Mouse (Mus musculus) E14TG2a.4 (cell line): ENCODE data around the gene Tenm3.
A peak's percentile ranks its signal among the peaks of the same experiment; 100 is the strongest.

Experiments used
- H3K27me3 ChIP-seq: 2 replicates; pipeline ENCODE4 v1.6.1; 2014; ENCODE audit warnings: low read length, control low read depth; ENCODE audit not compliant: insufficient read depth
- H3K36me3 ChIP-seq: 2 replicates; pipeline ENCODE4 v1.6.1; 2014; ENCODE audit warnings: low read length, control low read depth; ENCODE audit not compliant: insufficient read depth
- H3K4me1 ChIP-seq: replicated peaks from 2 replicates; pipeline ENCODE4 v1.6.1; 2014; ENCODE audit warnings: low read depth, low read length, control low read depth
- H3K4me3 ChIP-seq: replicated peaks from 2 replicates; pipeline ENCODE4 v1.5.1; 2014; ENCODE audit warnings: mild to moderate bottlenecking, low read length
- H3K9me3 ChIP-seq: 2 replicates; pipeline ENCODE4 v1.6.1; 2014; ENCODE audit warnings: low read length, control low read depth
- CTCF ChIP-seq: conservative IDR thresholded peaks from 2 replicates; pipeline ENCODE4 v1.5.1; 2014; ENCODE audit warnings: low read length
- NANOG ChIP-seq: IDR thresholded peaks from 2 replicates; pipeline ENCODE4 v1.6.1; 2014; ENCODE audit warnings: borderline replicate concordance, low read length, mixed read lengths
- POU5F1 ChIP-seq: IDR thresholded peaks from 2 replicates; pipeline ENCODE4 v1.6.1; 2014; ENCODE audit warnings: low read length, borderline replicate concordance

The Tenm3 gene

DNA sequence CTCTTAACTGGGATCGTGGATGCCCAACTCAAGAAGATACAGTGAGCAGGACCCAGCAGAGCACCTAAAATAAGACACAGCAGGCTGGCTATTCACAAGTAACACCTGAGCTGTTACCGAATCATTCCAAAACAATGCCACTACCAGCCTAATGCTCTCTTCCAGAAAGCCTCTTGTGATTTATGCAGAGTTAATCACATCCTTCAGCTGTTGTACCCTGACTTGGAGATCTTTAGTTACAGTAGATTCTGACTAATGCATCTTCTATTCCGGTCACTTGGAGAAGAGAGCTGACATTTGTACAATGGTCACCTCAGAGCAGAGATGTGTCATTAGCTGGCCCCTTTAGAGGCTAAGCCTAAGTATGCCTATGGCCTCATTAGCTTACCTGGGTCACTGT is 550.0 kb downstream of the Tenm3 start:
- TF ChIP-seq NANOG (no peak), POU5F1 (no peak), CTCF (no peak)
- Histone ChIP-seq H3K4me3 (no peak overlapping the region), H3K4me1 (no peaks in the 10 kb centered on the region), H3K36me3 (peaks cover 20% of the 10 kb centered on the region; the same call in 1 of the 2 replicates), H3K9me3 (0 out of 2 replicates have a peak, but pooled peaks cover 5% of the 10 kb centered on the region), H3K27me3 (no peaks in the 10 kb centered on the region)

DNA sequence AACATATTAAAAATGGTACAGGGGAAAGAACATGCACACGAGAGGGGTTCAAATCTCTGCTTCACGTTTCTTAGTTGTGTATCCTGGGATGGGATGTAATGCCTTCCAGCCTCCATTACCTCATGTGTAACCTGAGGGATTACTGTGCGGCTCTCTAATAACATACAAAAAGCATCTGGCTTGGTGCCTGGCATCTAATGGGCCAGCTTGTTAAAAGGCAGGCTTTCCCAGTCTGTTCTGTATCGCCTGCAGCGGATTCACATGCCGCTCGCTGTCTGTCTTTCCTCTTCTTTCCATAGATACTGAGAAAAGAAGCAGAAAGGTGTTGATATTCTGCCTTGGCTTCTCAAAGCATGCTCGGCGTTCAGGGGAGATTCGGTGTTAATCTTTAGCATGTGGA is 558.3 kb downstream of the Tenm3 start:
- no peaks in the 10 kb centered on the region for H3K4me1 ChIP-seq
- H3K27me3 ChIP-seq, result no peaks in the 10 kb centered on the region
- TF ChIP-seq POU5F1 (no peak), CTCF (no peak), NANOG (no peak)
- H3K36me3 ChIP-seq, result no peaks in the 10 kb centered on the region
- no peak overlapping the region for H3K4me3 ChIP-seq
- H3K9me3 ChIP-seq, result no peaks in the 10 kb centered on the region

DNA sequence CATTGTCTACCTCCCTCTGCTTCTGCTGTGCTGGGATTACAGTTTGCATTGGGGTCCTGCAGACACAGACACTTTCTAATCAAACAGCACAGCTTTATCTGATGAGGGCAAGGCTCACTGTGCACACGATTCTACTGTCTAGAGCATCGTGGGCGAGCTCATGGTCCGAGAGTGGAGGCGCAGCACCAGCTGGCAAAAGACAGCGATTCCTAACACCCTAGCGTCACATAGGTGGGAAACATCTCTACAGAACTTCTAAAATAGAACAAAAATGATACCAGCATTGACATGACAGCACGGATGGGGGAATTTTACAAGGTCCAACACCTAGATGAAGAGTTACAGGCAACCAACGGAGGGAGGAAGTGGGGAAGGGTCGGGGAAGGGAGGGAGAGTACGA is 561.9 kb downstream of the Tenm3 start:
- TF ChIP-seq CTCF (no peak), POU5F1 (no peak), NANOG (no peak)
- Histone ChIP-seq H3K4me3 (no peak overlapping the region), H3K36me3 (peaks cover 4% of the 10 kb centered on the region; the same call in 1 of the 2 replicates), H3K9me3 (no peaks in the 10 kb centered on the region), H3K27me3 (no peaks in the 10 kb centered on the region), H3K4me1 (no peaks in the 10 kb centered on the region)

DNA sequence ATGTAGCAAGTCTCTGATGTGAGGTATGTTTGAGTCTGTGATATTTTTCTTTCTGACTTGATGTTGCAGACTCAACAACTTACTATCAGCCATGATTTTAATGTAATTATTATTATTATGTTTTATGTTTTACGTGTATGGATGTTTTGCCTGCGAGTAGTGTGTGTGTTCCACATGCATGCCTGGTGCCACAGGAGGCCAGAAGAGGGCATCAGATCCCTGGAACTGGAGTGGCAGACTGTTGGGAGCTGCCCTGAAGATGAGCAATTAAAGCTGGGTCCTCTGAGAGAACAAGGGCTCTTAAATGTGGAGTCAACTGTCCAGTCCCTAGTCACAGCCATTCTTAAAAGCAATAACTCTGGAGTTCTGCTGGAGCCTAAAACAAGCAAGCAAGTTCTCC is 564.4 kb downstream of the Tenm3 start:
- Histone ChIP-seq H3K9me3 (no peaks in the 10 kb centered on the region), H3K4me3 (no peak overlapping the region), H3K27me3 (no peaks in the 10 kb centered on the region), H3K36me3 (peaks cover 19% of the 10 kb centered on the region), H3K4me1 (0 out of 2 replicates have a peak, but pooled peaks cover 5% of the 10 kb centered on the region)
- no peak for TF ChIP-seq NANOG
- no peak for TF ChIP-seq POU5F1
- TF ChIP-seq CTCF, result no peak

DNA sequence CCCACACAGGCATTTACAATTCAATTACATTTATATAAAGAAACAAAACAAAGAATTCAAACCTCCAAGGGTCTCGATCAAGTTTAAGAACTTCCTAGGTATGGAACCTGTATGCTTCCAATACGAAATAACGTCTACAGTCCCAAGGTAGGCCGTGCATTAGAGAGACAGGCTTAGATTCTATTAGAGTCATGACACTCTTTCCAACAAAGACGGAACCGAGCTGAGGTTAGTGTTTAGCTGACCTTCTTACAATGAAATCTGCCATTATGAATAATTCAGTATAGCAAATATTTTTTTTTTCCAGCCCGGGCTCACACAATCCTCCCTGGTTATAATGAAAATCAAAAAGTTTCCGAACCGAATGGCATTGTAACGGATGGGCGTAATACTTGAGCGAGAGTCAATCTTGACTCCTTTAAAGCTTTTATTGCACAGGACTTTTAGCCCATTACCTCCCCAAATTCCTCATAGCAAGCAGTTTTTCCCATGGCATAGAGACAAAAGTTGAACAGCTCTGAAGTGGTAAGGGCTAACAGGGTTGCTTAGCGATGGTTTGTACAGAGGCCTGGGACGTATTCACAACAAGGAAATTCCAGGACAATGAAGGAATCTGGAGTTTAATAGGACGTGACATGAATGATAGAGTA is 565.6 kb downstream of the Tenm3 start:
- H3K4me1 ChIP-seq, result 0 out of 2 replicates have a peak, but pooled peaks cover 5% of the 10 kb centered on the region
- no peaks in the 10 kb centered on the region for H3K27me3 ChIP-seq
- no peak overlapping the region for H3K4me3 ChIP-seq
- no peaks in the 10 kb centered on the region for H3K9me3 ChIP-seq
- TF ChIP-seq CTCF (no peak), NANOG (no peak), POU5F1 (no peak)
- H3K36me3 ChIP-seq, result peaks cover 19% of the 10 kb centered on the region

DNA sequence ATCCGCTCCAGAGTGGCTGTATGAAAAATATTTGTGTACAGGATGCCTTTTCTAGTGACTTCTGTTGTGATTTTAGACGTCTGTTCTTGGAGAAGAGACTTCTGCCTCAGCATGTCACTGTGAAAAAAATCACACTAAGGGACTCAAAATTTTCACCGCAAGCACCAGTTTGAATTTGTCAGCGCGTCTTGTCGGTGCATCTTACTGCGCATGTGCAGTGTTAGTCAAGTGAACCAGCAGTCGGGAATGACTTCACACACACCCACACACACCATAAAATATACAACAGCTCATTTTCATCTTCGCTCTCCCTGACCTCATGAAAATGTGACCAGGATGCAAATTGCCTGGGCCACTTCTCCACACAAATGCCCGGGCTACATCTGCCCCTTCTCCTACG is 568.7 kb downstream of the Tenm3 start:
- H3K36me3 ChIP-seq, result peaks cover 19% of the 10 kb centered on the region
- H3K4me3 ChIP-seq, result peak overlapping the region; percentile 14; the same call in 1 of the 2 replicates
- 0 out of 2 replicates have a peak, but pooled peaks cover 5% of the 10 kb centered on the region for H3K4me1 ChIP-seq
- no peaks in the 10 kb centered on the region for H3K9me3 ChIP-seq
- H3K27me3 ChIP-seq, result no peaks in the 10 kb centered on the region
- TF ChIP-seq NANOG, result no peak
- no peak for TF ChIP-seq POU5F1
- TF ChIP-seq CTCF, result no peak

DNA sequence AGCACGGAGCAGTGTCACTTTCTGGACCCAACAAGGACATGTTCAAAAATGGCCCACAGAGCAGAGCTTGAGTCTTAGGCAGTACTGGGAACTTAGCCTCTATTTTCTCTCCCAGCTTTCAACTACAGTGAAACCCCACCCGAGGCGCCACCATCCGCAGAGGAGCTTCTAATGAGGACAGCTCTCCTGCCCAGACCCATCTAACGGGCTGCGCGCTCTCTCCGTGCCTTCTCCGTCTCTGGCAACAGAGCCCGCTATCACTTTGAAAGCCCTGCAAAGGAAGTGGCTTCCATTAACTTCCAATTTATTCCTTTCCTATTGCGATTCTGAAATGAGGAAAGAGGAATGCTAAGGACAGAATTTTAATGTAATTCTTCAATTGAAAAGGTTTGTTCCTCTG is 569.2 kb downstream of the Tenm3 start:
- Histone ChIP-seq H3K4me3 (peak overlapping the region; percentile 14; the same call in 1 of the 2 replicates), H3K27me3 (no peaks in the 10 kb centered on the region), H3K4me1 (0 out of 2 replicates have a peak, but pooled peaks cover 5% of the 10 kb centered on the region), H3K36me3 (peaks cover 19% of the 10 kb centered on the region), H3K9me3 (no peaks in the 10 kb centered on the region)
- TF ChIP-seq CTCF, result no peak
- no peak for TF ChIP-seq NANOG
- TF ChIP-seq POU5F1, result no peak

DNA sequence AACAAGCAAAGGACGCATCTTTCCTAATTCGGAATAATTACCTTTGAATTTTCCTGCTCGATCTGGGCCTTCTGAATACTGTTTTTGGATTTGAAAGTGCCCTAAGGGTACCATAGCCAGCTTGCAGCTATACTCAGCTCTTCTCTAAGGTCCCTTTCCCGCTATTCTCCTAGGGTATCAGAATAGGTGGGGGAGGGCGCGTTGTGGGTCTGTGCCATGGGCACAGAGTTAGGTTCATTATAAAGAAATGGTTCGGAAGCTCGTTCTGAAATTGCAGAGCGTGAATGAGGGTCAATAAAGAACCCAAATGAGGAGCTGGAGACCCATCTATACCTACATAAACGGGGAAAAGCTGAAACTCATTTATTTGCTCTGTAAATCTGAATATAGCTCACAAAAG is 575.1 kb downstream of the Tenm3 start:
- Histone ChIP-seq H3K4me1 (no peaks in the 10 kb centered on the region), H3K27me3 (no peaks in the 10 kb centered on the region), H3K36me3 (no peaks in the 10 kb centered on the region), H3K4me3 (no peak overlapping the region), H3K9me3 (no peaks in the 10 kb centered on the region)
- no peak for TF ChIP-seq NANOG

DNA sequence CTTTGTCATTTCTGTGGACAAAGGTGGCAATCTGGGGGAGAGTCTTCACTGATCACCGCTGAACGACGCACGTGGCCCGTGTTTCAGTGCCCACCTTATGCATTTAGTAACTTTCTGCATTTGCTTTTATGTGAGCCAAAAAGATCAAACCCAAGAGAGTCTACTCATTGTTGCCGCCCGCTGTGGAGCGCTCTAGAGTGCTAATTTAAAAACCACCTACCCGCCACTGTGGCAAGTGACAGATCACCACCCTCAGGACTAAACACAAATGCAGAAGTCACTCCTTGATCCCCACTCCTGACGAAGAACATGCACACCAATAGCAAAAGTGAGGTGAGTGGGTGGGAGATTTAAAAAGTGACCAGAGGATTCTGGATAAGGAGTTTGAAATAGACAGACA is 583.5 kb downstream of the Tenm3 start:
- no peaks in the 10 kb centered on the region for H3K27me3 ChIP-seq
- peaks cover 4% of the 10 kb centered on the region; the same call in 1 of the 2 replicates for H3K9me3 ChIP-seq
- 0 out of 2 replicates have a peak, but pooled peaks cover 3% of the 10 kb centered on the region for H3K36me3 ChIP-seq
- no peaks in the 10 kb centered on the region for H3K4me1 ChIP-seq
- TF ChIP-seq POU5F1 (no peak), NANOG (no peak), CTCF (no peak)
- H3K4me3 ChIP-seq, result no peak overlapping the region
